Mouse (Mus musculus): ENCODE data around the gene Syt13.

GRCm38 (mm10) chr2:92987901-92988631, 73.2 kb downstream of the Syt13 start:
- TF ChIP-seq CTCF (conservative IDR thresholded peaks at IDR 0.05; ENCODE audit: low read length), result 0 out of 2 replicates have a peak, but pooled peaks have one; percentile 25
- no peak for TF ChIP-seq POU5F1 (IDR thresholded peaks at IDR 0.05; ENCODE audit: borderline replicate concordance, low read length)
